Mouse (Mus musculus) heart, adult 2 months (tissue): ENCODE measurements at regions not wholly inside any gene's neighbourhood (a gene's known extent, or its start where the extent isn't known, plus 50 kb on each side); places are given as distances from the start of the nearest gene placed in this dataset.

Experiments used
- CTCF ChIP-seq: fragments of 200-600 bp; IDR thresholded peaks from 2 replicates; pipeline ENCODE4 v1.8.1; 2022; ENCODE audit warnings: antibody characterized with exemption, mild to moderate bottlenecking, moderate library complexity
- EP300 ChIP-seq: fragments of 200-500 bp; IDR thresholded peaks from 2 replicates; pipeline ENCODE4 v1.6.1; 2011; ENCODE audit warnings: low read depth, low read length, control low read depth; ENCODE audit not compliant: insufficient read depth

- TF ChIP-seq CTCF (no peak), EP300 (no peak)
These were observed 126.6 kb upstream of the Eef2kmt start for GRCm38 (mm10) chr16:5382228-5382884.
